Mouse (Mus musculus) cerebellum, adult 18-20 months (tissue): Measurements from ENCODE around the gene Scnn1b.

Source experiments
- DNase-seq, 2 experiments: peaks; one replicate each; pipeline ENCODE4 v3.0.0; 2021

Gene Scnn1b

GRCm38 (mm10) chr7:121864858-121865585 is at the start of gene Scnn1b:
Scnn1b (plus strand) TSS chr7:121865038.
- peak in 1 of 2 experiments; percentile 9 for DNase-seq

- no peak for DNase-seq
Measured at GRCm38 (mm10) chr7:121821632-121822031, 43.2 kb upstream of the Scnn1b start.

- DNase-seq, result no peak
Measured at GRCm38 (mm10) chr7:121828481-121828880, 36.4 kb upstream of the Scnn1b start.

GRCm38 (mm10) chr7:121835392-121835791 is 29.4 kb upstream of the Scnn1b start:
- DNase-seq, result no peak

GRCm38 (mm10) chr7:121836827-121837226 is 28.0 kb upstream of the Scnn1b start:
- DNase-seq, result no peak

GRCm38 (mm10) chr7:121840810-121841209 is 24.0 kb upstream of the Scnn1b start:
- peak; percentile 22 to 25 for DNase-seq

- no peak for DNase-seq
Measured at GRCm38 (mm10) chr7:121842234-121842633, 22.6 kb upstream of the Scnn1b start.

GRCm38 (mm10) chr7:121845964-121846363 is 18.9 kb upstream of the Scnn1b start:
- no peak for DNase-seq

GRCm38 (mm10) chr7:121848537-121849168 is 16.2 kb upstream of the Scnn1b start:
- DNase-seq, result no peak

GRCm38 (mm10) chr7:121857177-121857884 is 7.5 kb upstream of the Scnn1b start:
- no peak for DNase-seq

GRCm38 (mm10) chr7:121858939-121859338 is 5.9 kb upstream of the Scnn1b start:
- DNase-seq, result no peak

- no peak for DNase-seq
Measured at GRCm38 (mm10) chr7:121871631-121872030, 6.8 kb downstream of the Scnn1b start.

- no peak for DNase-seq
Measured at GRCm38 (mm10) chr7:121873998-121874397, 9.2 kb downstream of the Scnn1b start.

- DNase-seq, result no peak
Measured at GRCm38 (mm10) chr7:121874784-121875183, 9.9 kb downstream of the Scnn1b start.

- no peak for DNase-seq
Measured at GRCm38 (mm10) chr7:121880246-121880645, 15.4 kb downstream of the Scnn1b start.

GRCm38 (mm10) chr7:121890636-121891360 is 26.0 kb downstream of the Scnn1b start:
- DNase-seq, result peak; percentile 16 to 17

- no peak for DNase-seq
Measured at GRCm38 (mm10) chr7:121896689-121897088, 31.9 kb downstream of the Scnn1b start.

GRCm38 (mm10) chr7:121899311-121899710 is 34.5 kb downstream of the Scnn1b start:
- peak; percentile 75 to 78 for DNase-seq

GRCm38 (mm10) chr7:121899940-121900339 is 35.1 kb downstream of the Scnn1b start:
- DNase-seq, result peak in 1 of 2 experiments; percentile 24

GRCm38 (mm10) chr7:121902757-121903411 is 38.0 kb downstream of the Scnn1b start:
- DNase-seq, result no peak

GRCm38 (mm10) chr7:121906879-121907278 is 42.0 kb downstream of the Scnn1b start:
- peak; percentile 20 to 24 for DNase-seq

- DNase-seq, result no peak
Measured at GRCm38 (mm10) chr7:121912250-121912649, 47.4 kb downstream of the Scnn1b start.
